Mouse (Mus musculus): ENCODE measurements around the gene Snip1.

DNA sequence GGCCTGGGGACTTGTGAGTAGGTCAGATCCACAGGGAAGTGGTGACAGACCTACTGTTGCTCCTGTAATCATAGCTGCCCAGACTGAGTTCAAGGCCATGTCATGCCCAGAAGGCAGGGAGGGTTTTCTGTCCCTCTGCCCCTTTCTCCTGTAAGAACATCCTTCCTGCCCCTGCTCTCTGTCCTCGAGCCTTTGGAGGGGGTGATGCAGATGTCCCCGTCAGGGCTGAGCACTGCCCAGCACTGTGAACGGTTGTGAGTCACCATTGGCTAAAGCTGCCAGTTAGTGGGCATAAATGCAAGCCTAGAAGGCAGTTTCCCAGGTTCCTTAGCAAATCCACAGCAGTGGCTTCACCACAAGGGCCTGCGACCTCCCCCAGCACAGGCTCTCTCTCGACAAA lies 26.6 kb downstream of the Snip1 start:
- no peak for TF ChIP-seq CTCF (IDR thresholded peaks at IDR 0.05; ENCODE audit: low read depth, low read length)
- TF ChIP-seq POLR2A (IDR thresholded peaks at IDR 0.05; ENCODE audit: borderline replicate concordance, low read depth, low read length) = no peak
